Mouse (Mus musculus) olfactory bulb, adult 2 months (tissue): ENCODE data around the gene Cd300a. TPM values are rescaled to one million over a fixed set of nuclear protein-coding genes. Genes with fewer than 3 reads are reported as not detected.
A peak's percentile ranks its signal among the peaks of the same experiment; 100 is the strongest.

Source experiments
- H3K27ac ChIP-seq: fragments of 200-500 bp; 2 replicates; pipeline ENCODE4 v1.5.1; 2012; ENCODE audit warnings: low read depth, low read length; ENCODE audit not compliant: insufficient read depth
- H3K4me1 ChIP-seq: fragments of 200-500 bp; 2 replicates; pipeline ENCODE4 v1.6.1; 2012; ENCODE audit warnings: low read length; ENCODE audit not compliant: control insufficient read depth, insufficient read depth
- H3K4me3 ChIP-seq: fragments of 200-500 bp; 2 replicates; pipeline ENCODE4 v1.5.1; 2012; ENCODE audit warnings: mild to moderate bottlenecking, low read depth, low read length, moderate library complexity; ENCODE audit not compliant: insufficient read depth
- CTCF ChIP-seq: fragments of 200-500 bp; IDR thresholded peaks from 2 replicates; pipeline ENCODE4 v1.5.1; 2012; ENCODE audit warnings: low read depth, mild to moderate bottlenecking, low read length, moderate library complexity; ENCODE audit not compliant: insufficient read depth
- POLR2A ChIP-seq: fragments of 200-500 bp; IDR thresholded peaks from 2 replicates; pipeline ENCODE4 v1.6.1; 2012; ENCODE audit warnings: mild to moderate bottlenecking, low read depth, low read length, moderate library complexity; ENCODE audit not compliant: insufficient read depth
- WGBS: fragments of 180-500 bp; shearing (Covaris S2); methylation state at CpG from one replicate; pipeline ENCODE4 v1.1.7; 2018; 5-methylcytosine and 5-hydroxymethylcytosine counted together
- polyA plus RNA-seq: library from polyadenylated mRNA; stranded (reverse); fragments of >200 nt; gene quantifications from 2 replicates; pipeline ENCODE4 v1.2.4, GENCODE M21; 2012; ENCODE audit warnings: low replicate concordance; ENCODE audit not compliant: missing spikeins, insufficient read depth, insufficient read length

The Cd300a gene
- polyA plus RNA-seq: not detected in 2 replicates

- TF ChIP-seq CTCF: no peak
- TF ChIP-seq POLR2A: no peak
- Histone ChIP-seq H3K4me3 (no peak within 1 kb of the TSS), H3K4me1 (no peaks in the 10 kb centered on the region), H3K27ac (no peak within 1 kb of the TSS)
- 59% methylated on average over 18 of the region's 18 CpGs for WGBS
These were observed at the start of gene Cd300a for GRCm38 (mm10) chr11:114889991-114890518. TSS of gene Cd300a (plus strand) at chr11:114890041.

- H3K4me3 ChIP-seq: no peak overlapping the region
- TF ChIP-seq POLR2A (no peak), CTCF (no peak)
- 32% methylated on average over 8 of the region's 8 CpGs for WGBS
- H3K4me1 ChIP-seq: peaks cover 5% of the 10 kb centered on the region; the same call in 1 of the 2 replicates
- H3K27ac ChIP-seq: no peak overlapping the region
These were observed 45.9 kb upstream of the Cd300a start for GRCm38 (mm10) chr11:114843818-114844463.

- TF ChIP-seq CTCF: no peak
- TF ChIP-seq POLR2A: no peak
These were observed 45.2 kb upstream of the Cd300a start for GRCm38 (mm10) chr11:114844464-114845220.

GRCm38 (mm10) chr11:114846336-114846735 is 43.5 kb upstream of the Cd300a start:
- TF ChIP-seq CTCF (no peak), POLR2A (no peak)
- 85% methylated on average over 4 of the region's 4 CpGs for WGBS

More at GRCm38 (mm10) chr11:114844464-114845220, 45.2 kb upstream of the Cd300a start:
- Histone ChIP-seq H3K4me1 (peaks cover 5% of the 10 kb centered on the region; the same call in 1 of the 2 replicates), H3K27ac (no peak overlapping the region), H3K4me3 (no peak overlapping the region)
- WGBS: 80% methylated on average over 7 of the region's 7 CpGs

GRCm38 (mm10) chr11:114847008-114847407 is 42.8 kb upstream of the Cd300a start:
- Histone ChIP-seq H3K4me1 (peaks cover 20% of the 10 kb centered on the region), H3K27ac (no peak overlapping the region), H3K4me3 (no peak overlapping the region)
- WGBS: 90% methylated on average over 5 of the region's 5 CpGs
- TF ChIP-seq POLR2A (no peak), CTCF (no peak)

More at GRCm38 (mm10) chr11:114846336-114846735, 43.5 kb upstream of the Cd300a start:
- Histone ChIP-seq H3K27ac (no peak overlapping the region), H3K4me3 (no peak overlapping the region), H3K4me1 (peaks cover 13% of the 10 kb centered on the region)

GRCm38 (mm10) chr11:114849572-114849971 is 40.3 kb upstream of the Cd300a start:
- TF ChIP-seq POLR2A (no peak), CTCF (no peak)

GRCm38 (mm10) chr11:114850066-114850451 is 39.8 kb upstream of the Cd300a start:
- TF ChIP-seq CTCF: no peak
- no peak for TF ChIP-seq POLR2A
- WGBS: 61% methylated on average over 5 of the region's 5 CpGs
- Histone ChIP-seq H3K27ac (no peak overlapping the region), H3K4me3 (no peak overlapping the region), H3K4me1 (peaks cover 26% of the 10 kb centered on the region)

More at GRCm38 (mm10) chr11:114849572-114849971, 40.3 kb upstream of the Cd300a start:
- Histone ChIP-seq H3K4me3 (no peak overlapping the region), H3K27ac (no peak overlapping the region), H3K4me1 (peaks cover 26% of the 10 kb centered on the region)
- 56% methylated on average over 2 of the region's 2 CpGs for WGBS

GRCm38 (mm10) chr11:114850452-114851268 is 39.2 kb upstream of the Cd300a start, which contains the start of gene Gprc5c:
TSS of gene Gprc5c (plus strand) at chr11:114851152.
- peak within 1 kb of the TSS; percentile 48 for H3K4me3 ChIP-seq
- H3K4me1 ChIP-seq: peaks cover 26% of the 10 kb centered on the region
- TF ChIP-seq CTCF (no peak), POLR2A (no peak)
- H3K27ac ChIP-seq: no peak within 1 kb of the TSS
- WGBS: 3% methylated on average over 39 of the region's 43 CpGs

- Histone ChIP-seq H3K4me3 (peak overlapping the region; percentile 48), H3K27ac (no peak overlapping the region), H3K4me1 (peaks cover 26% of the 10 kb centered on the region)
- WGBS: under 1% methylated on average over 27 of the region's 27 CpGs
- no peak for TF ChIP-seq POLR2A
- no peak for TF ChIP-seq CTCF
These were observed 38.6 kb upstream of the Cd300a start for GRCm38 (mm10) chr11:114851269-114851607.
